Comparison of ENCODE assay signal across 17 mouse cellular contexts in genomic region chr5:33743481-33743880, GRCm38 (mm10). TPM values are rescaled to one million over a fixed set of nuclear protein-coding genes. Genes with fewer than 3 reads are reported as not detected.
"Had no signal": no experiment of that assay in that cellular context is flagged by ENCODE, and none has a peak within 500 bp of the region (broad histone marks: within the 10 kb centered on the region; RNA-seq: fewer than 3 reads in every experiment).

No protein-coding gene starts in this region.

- H3K27me3 ChIP-seq: limb, embryonic 12.5 days; liver, embryonic 13.5 days; lung, embryonic 15.5 days; megakaryocyte, embryonic 14.5 days; midbrain, embryonic 15.5 days; neural tube, embryonic 13.5 days; stomach, embryonic 15.5 days had no signal

- H3K4me1 ChIP-seq: limb, embryonic 12.5 days; liver, embryonic 13.5 days; lung, embryonic 15.5 days; midbrain, embryonic 15.5 days; neural tube, embryonic 13.5 days; stomach, embryonic 15.5 days had no signal

- H3K9me3 ChIP-seq: limb, embryonic 12.5 days; liver, embryonic 13.5 days; lung, embryonic 15.5 days; megakaryocyte, embryonic 14.5 days; midbrain, embryonic 15.5 days; neural tube, embryonic 13.5 days; stomach, embryonic 15.5 days had no signal

- H3K9ac ChIP-seq: limb, embryonic 12.5 days; liver, embryonic 13.5 days; liver, postnatal 0 days; lung, embryonic 15.5 days; midbrain, embryonic 15.5 days; neural tube, embryonic 13.5 days; stomach, embryonic 15.5 days had no signal

- H3K4me2 ChIP-seq: limb, embryonic 12.5 days; liver, embryonic 13.5 days; lung, embryonic 15.5 days; midbrain, embryonic 11.5 days; midbrain, embryonic 15.5 days; neural tube, embryonic 13.5 days; stomach, embryonic 15.5 days had no signal

- DNase-seq: kidney, postnatal 4 days; liver; liver, embryonic 13.5 days; liver, postnatal 0 days; lung, postnatal 14 days; right cerebral cortex, postnatal 14 days; thymus, adult 2 months; thymus, postnatal 25 days had no signal

- H3K27ac ChIP-seq: layer of hippocampus, adult 2 months; limb, embryonic 12.5 days; liver, embryonic 13.5 days; lung, embryonic 15.5 days; macrophage; midbrain, embryonic 15.5 days; neural tube, embryonic 13.5 days; stomach, embryonic 15.5 days had no signal

- H3K4me3 ChIP-seq: layer of hippocampus, adult 2 months; limb, embryonic 12.5 days; liver, embryonic 13.5 days; lung, embryonic 15.5 days; megakaryocyte, embryonic 14.5 days; midbrain, embryonic 15.5 days; neural tube, embryonic 13.5 days; stomach, embryonic 15.5 days had no signal

- ATAC-seq: liver, postnatal 0 days; midbrain, embryonic 15.5 days had no signal

RNA-seq across cellular contexts. Expression of gene Fgfr3, which starts 22.0 kb away (rescaled TPM):
- polyA plus RNA-seq: macrophage had no signal
